Mouse (Mus musculus): ENCODE results near the gene Aqp3.
A peak's percentile ranks its signal among the peaks of the same experiment; 100 is the strongest.

GRCm38 (mm10) chr4:41063894-41064673 lies 33.9 kb downstream of the Aqp3 start:
- TF ChIP-seq CTCF (IDR thresholded peaks at IDR 0.05; ENCODE audit: insufficient read depth, low read length) (peak; percentile 32), POLR2A (IDR thresholded peaks at IDR 0.05; ENCODE audit: borderline replicate concordance, extremely low read depth, low read depth, low read length) (no peak)
